Comparison of ENCODE assay signal across 23 mouse cellular contexts in the genomic region with DNA sequence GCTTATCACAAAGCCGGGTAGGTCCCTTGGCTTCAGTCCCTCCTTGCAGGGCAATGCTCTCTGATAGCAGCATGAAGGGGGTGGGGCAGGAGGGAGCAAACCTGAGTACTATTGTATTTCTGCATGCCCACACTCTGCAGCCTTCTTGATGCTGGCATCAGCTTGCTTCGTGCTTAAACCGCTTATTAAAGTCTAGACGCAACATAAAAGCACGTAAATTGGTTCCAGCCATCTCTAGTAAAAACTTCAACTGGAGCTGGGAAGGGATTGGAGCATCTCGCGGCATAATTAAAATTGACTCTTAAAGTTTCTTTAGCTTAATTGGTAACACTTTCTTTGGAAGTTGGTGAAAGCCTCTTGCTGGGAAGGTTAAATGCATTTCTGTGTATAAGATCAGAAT.
DNase-seq lines count a peak whose midpoint lies in the region; ATAC-seq lines count a peak whose summit lies in the region.
"Had no signal": no experiment of that assay in that cellular context is flagged by ENCODE, and none has a peak within 500 bp of the region (broad histone marks: within the 10 kb centered on the region; RNA-seq: fewer than 3 reads in every experiment).

No protein-coding gene starts in this region.

- peak; percentile 69; the same call in 1 of the 2 replicates for ATAC-seq in embryonic facial prominence, embryonic 11.5 days (replicated peaks; ENCODE audit: insufficient number of reproducible peaks, low FRiP score, low TSS enrichment, low read depth)
- ATAC-seq: activated CD4-positive, CD25-positive, alpha-beta regulatory T cell, adult 4 months; forebrain, embryonic 16.5 days had no signal

- DNase-seq in embryo, embryonic 10 days (ENCODE audit: low spot score): peak; percentile 33
- DNase-seq in embryo, embryonic 9.5 days (ENCODE audit: extremely low spot score): no peak
- peak; percentile 2 for DNase-seq in brain, adult 2 months (ENCODE audit: low read depth, low spot score)
- DNase-seq in embryonic facial prominence, embryonic 11.5 days (ENCODE audit: low spot score): peak; percentile 80
- peak; percentile 45 for DNase-seq in limb, embryonic 10.5 days (ENCODE audit: low spot score)
- DNase-seq in cerebellum, postnatal 4 days (ENCODE audit: low spot score in 2 of 2): no peak
- DNase-seq in thymus, postnatal 14 days: no peak
- no peak for DNase-seq in adrenal gland, adult 8-10 months
- DNase-seq: adrenal gland, postnatal 14 days; cerebellum, adult 11 months; cerebellum, postnatal 10 days; heart, postnatal 4 days; kidney, adult 8-10 months; kidney, postnatal 36 days; lung, adult 18-20 months; retina, postnatal 1 day; right cerebral cortex, postnatal 25 days; thymus, postnatal 25 days had no signal

- no peak overlapping the region for H3K4me2 ChIP-seq in embryonic facial prominence, embryonic 11.5 days (ENCODE audit: low read depth, low read length)
- H3K4me2 ChIP-seq: embryonic facial prominence, embryonic 15.5 days; hindbrain, embryonic 14.5 days; midbrain, embryonic 12.5 days had no signal

- no peaks in the 10 kb centered on the region for H3K27me3 ChIP-seq in embryonic facial prominence, embryonic 11.5 days (ENCODE audit: control insufficient read depth, insufficient read depth, low read length)
- peaks cover 43% of the 10 kb centered on the region for H3K27me3 ChIP-seq in limb, embryonic 10.5 days (ENCODE audit: low read depth, poor library complexity, severe bottlenecking)
- H3K27me3 ChIP-seq: embryonic facial prominence, embryonic 15.5 days had no signal

- H3K36me3 ChIP-seq in embryonic facial prominence, embryonic 11.5 days (replicated peaks; ENCODE audit: control insufficient read depth, insufficient read depth, low read depth, low read length): no peaks in the 10 kb centered on the region
- H3K36me3 ChIP-seq in limb, embryonic 10.5 days: no peaks in the 10 kb centered on the region
- H3K36me3 ChIP-seq: embryonic facial prominence, embryonic 15.5 days; midbrain, embryonic 12.5 days had no signal

- no peak overlapping the region for H3K4me3 ChIP-seq in embryonic facial prominence, embryonic 11.5 days (ENCODE audit: low read depth, low read length)
- peak overlapping the region; percentile 5; the same call in 1 of the 2 replicates for H3K4me3 ChIP-seq in limb, embryonic 10.5 days
- H3K4me3 ChIP-seq: embryonic facial prominence, embryonic 15.5 days; midbrain, embryonic 12.5 days had no signal

- no peaks in the 10 kb centered on the region for H3K4me1 ChIP-seq in embryonic facial prominence, embryonic 11.5 days (ENCODE audit: control insufficient read depth, insufficient read depth, low read length)
- H3K4me1 ChIP-seq in limb, embryonic 10.5 days: peaks cover 52% of the 10 kb centered on the region

- no peak overlapping the region for H3K9ac ChIP-seq in embryonic facial prominence, embryonic 11.5 days (replicated peaks; ENCODE audit: low read length)
- H3K9ac ChIP-seq: embryonic facial prominence, embryonic 15.5 days; hindbrain, embryonic 14.5 days; midbrain, embryonic 12.5 days had no signal

- no peak overlapping the region for H3K27ac ChIP-seq in embryonic facial prominence, embryonic 11.5 days (replicated peaks; ENCODE audit: low read depth, low read length)
- peak overlapping the region; percentile 63 for H3K27ac ChIP-seq in limb, embryonic 10.5 days
- H3K27ac ChIP-seq: embryonic facial prominence, embryonic 15.5 days; hindbrain, embryonic 14.5 days; midbrain, embryonic 12.5 days had no signal

- 18% methylated on average over 7 of the region's 7 CpGs for WGBS in embryonic facial prominence, embryonic 11.5 days
- WGBS in limb, embryonic 10.5 days: 16% methylated on average over 7 of the region's 7 CpGs

- no peaks in the 10 kb centered on the region for H3K9me3 ChIP-seq in embryonic facial prominence, embryonic 11.5 days (replicated peaks; ENCODE audit: control insufficient read depth, low read length)
- H3K9me3 ChIP-seq in limb, embryonic 10.5 days (replicated peaks): no peaks in the 10 kb centered on the region
- H3K9me3 ChIP-seq: embryonic facial prominence, embryonic 15.5 days had no signal

Comparison
In these comparisons a context has a peak if more than half of its experiments do, and no peak if none do; other contexts are left out.
1. DNase-seq: peak in embryo, embryonic 10 days (single experiment), brain, adult 2 months (single experiment), embryonic facial prominence, embryonic 11.5 days (single experiment) and limb, embryonic 10.5 days (single experiment); none in embryo, embryonic 9.5 days (single experiment), cerebellum, postnatal 4 days (0 of 2), thymus, postnatal 14 days (single experiment) and adrenal gland, adult 8-10 months (single experiment).